Mouse (Mus musculus): Measurements from ENCODE around the gene Wnt2. TPM values are rescaled to one million over a fixed set of nuclear protein-coding genes. Genes with fewer than 3 reads are reported as not detected.

Wnt2 gene
- polyA plus RNA-seq, 1 experiment = 1.3 TPM

- no peak for TF ChIP-seq POLR2A (IDR thresholded peaks at IDR 0.05; ENCODE audit: low read depth, low read length)
- TF ChIP-seq CTCF (IDR thresholded peaks at IDR 0.05; ENCODE audit: extremely low read depth, insufficient read depth, insufficient read length, insufficient replicate concordance) = no peak
- Histone ChIP-seq H3K27ac (ENCODE audit: insufficient read depth, low read length) (no peak overlapping the region), H3K4me3 (ENCODE audit: extremely low read depth, insufficient read depth, insufficient read length) (no peak overlapping the region), H3K36me3 (ENCODE audit: control insufficient read depth, insufficient read depth, low read length) (no peaks in the 10 kb centered on the region), H3K27me3 (ENCODE audit: control insufficient read depth, insufficient read depth, low read length) (no peaks in the 10 kb centered on the region), H3K4me1 (ENCODE audit: control insufficient read depth, insufficient read depth, insufficient read length) (no peaks in the 10 kb centered on the region)
- no peak for DNase-seq (ENCODE audit: low read depth in 1 of 2, low spot score in 2 of 2)
- WGBS = 81% methylated on average over 5 of the region's 5 CpGs
These were observed 12.8 kb upstream of the Wnt2 start for GRCm38 (mm10) chr6:18043172-18043571.

GRCm38 (mm10) chr6:18032271-18032670 lies 1.9 kb upstream of the Wnt2 start:
- Histone ChIP-seq H3K27ac (ENCODE audit: insufficient read depth, low read length) (no peak overlapping the region), H3K4me3 (ENCODE audit: extremely low read depth, insufficient read depth, insufficient read length) (no peak overlapping the region), H3K36me3 (ENCODE audit: control insufficient read depth, insufficient read depth, low read length) (no peaks in the 10 kb centered on the region), H3K4me1 (ENCODE audit: control insufficient read depth, insufficient read depth, insufficient read length) (no peaks in the 10 kb centered on the region), H3K27me3 (ENCODE audit: control insufficient read depth, insufficient read depth, low read length) (no peaks in the 10 kb centered on the region)
- WGBS = 41% methylated on average over 6 of the region's 6 CpGs
- no peak for DNase-seq (ENCODE audit: low read depth in 1 of 2, low spot score in 2 of 2)
- TF ChIP-seq POLR2A (IDR thresholded peaks at IDR 0.05; ENCODE audit: low read depth, low read length) (no peak), CTCF (IDR thresholded peaks at IDR 0.05; ENCODE audit: extremely low read depth, insufficient read depth, insufficient read length, insufficient replicate concordance) (no peak)

- TF ChIP-seq POLR2A (IDR thresholded peaks at IDR 0.05; ENCODE audit: low read depth, low read length) = no peak
- no peak for TF ChIP-seq CTCF (IDR thresholded peaks at IDR 0.05; ENCODE audit: extremely low read depth, insufficient read depth, insufficient read length, insufficient replicate concordance)
- no peak overlapping the region for H3K27ac ChIP-seq (ENCODE audit: insufficient read depth, low read length)
- no peak overlapping the region; the same call in 1 of the 2 replicates for H3K4me3 ChIP-seq (ENCODE audit: extremely low read depth, insufficient read depth, insufficient read length)
- H3K27me3 ChIP-seq (ENCODE audit: control insufficient read depth, insufficient read depth, low read length) = no peaks in the 10 kb centered on the region
- DNase-seq (ENCODE audit: low read depth in 1 of 2, low spot score in 2 of 2) = no peak
- H3K4me1 ChIP-seq (ENCODE audit: control insufficient read depth, insufficient read depth, insufficient read length) = no peaks in the 10 kb centered on the region
- 5% methylated on average over 29 of the region's 29 CpGs for WGBS
- no peaks in the 10 kb centered on the region for H3K36me3 ChIP-seq (ENCODE audit: control insufficient read depth, insufficient read depth, low read length)
These were observed 1.2 kb upstream of the Wnt2 start for GRCm38 (mm10) chr6:18031509-18032010.

- H3K4me1 ChIP-seq (ENCODE audit: control insufficient read depth, insufficient read depth, insufficient read length) = no peaks in the 10 kb centered on the region
- no peak overlapping the region; the same call in 1 of the 2 replicates for H3K4me3 ChIP-seq (ENCODE audit: extremely low read depth, insufficient read depth, insufficient read length)
- no peak overlapping the region for H3K27ac ChIP-seq (ENCODE audit: insufficient read depth, low read length)
- TF ChIP-seq POLR2A (IDR thresholded peaks at IDR 0.05; ENCODE audit: low read depth, low read length) (no peak), CTCF (IDR thresholded peaks at IDR 0.05; ENCODE audit: extremely low read depth, insufficient read depth, insufficient read length, insufficient replicate concordance) (no peak)
- H3K36me3 ChIP-seq (ENCODE audit: control insufficient read depth, insufficient read depth, low read length) = no peaks in the 10 kb centered on the region
- 12% methylated on average over 12 of the region's 12 CpGs for WGBS
- DNase-seq (ENCODE audit: low read depth in 1 of 2, low spot score in 2 of 2) = no peak
- H3K27me3 ChIP-seq (ENCODE audit: control insufficient read depth, insufficient read depth, low read length) = no peaks in the 10 kb centered on the region
These were observed 603 bp upstream of the Wnt2 start for GRCm38 (mm10) chr6:18030868-18031508.

GRCm38 (mm10) chr6:18024133-18024794 lies 6.1 kb downstream of the Wnt2 start:
- no peaks in the 10 kb centered on the region for H3K4me1 ChIP-seq (ENCODE audit: control insufficient read depth, insufficient read depth, insufficient read length)
- no peaks in the 10 kb centered on the region for H3K27me3 ChIP-seq (ENCODE audit: control insufficient read depth, insufficient read depth, low read length)
- no peak overlapping the region for H3K4me3 ChIP-seq (ENCODE audit: extremely low read depth, insufficient read depth, insufficient read length)
- 89% methylated on average over 8 of the region's 8 CpGs for WGBS
- H3K36me3 ChIP-seq (ENCODE audit: control insufficient read depth, insufficient read depth, low read length) = no peaks in the 10 kb centered on the region
- TF ChIP-seq CTCF (IDR thresholded peaks at IDR 0.05; ENCODE audit: extremely low read depth, insufficient read depth, insufficient read length, insufficient replicate concordance) (no peak), POLR2A (IDR thresholded peaks at IDR 0.05; ENCODE audit: low read depth, low read length) (no peak)
- no peak overlapping the region for H3K27ac ChIP-seq (ENCODE audit: insufficient read depth, low read length)
- no peak for DNase-seq (ENCODE audit: low read depth in 1 of 2, low spot score in 2 of 2)

- Histone ChIP-seq H3K36me3 (ENCODE audit: control insufficient read depth, insufficient read depth, low read length) (no peaks in the 10 kb centered on the region), H3K27me3 (ENCODE audit: control insufficient read depth, insufficient read depth, low read length) (no peaks in the 10 kb centered on the region), H3K4me3 (ENCODE audit: extremely low read depth, insufficient read depth, insufficient read length) (no peak overlapping the region), H3K27ac (ENCODE audit: insufficient read depth, low read length) (no peak overlapping the region), H3K4me1 (ENCODE audit: control insufficient read depth, insufficient read depth, insufficient read length) (no peaks in the 10 kb centered on the region)
- DNase-seq (ENCODE audit: low read depth in 1 of 2, low spot score in 2 of 2) = no peak
- WGBS = 83% methylated on average over 7 of the region's 7 CpGs
- TF ChIP-seq CTCF (IDR thresholded peaks at IDR 0.05; ENCODE audit: extremely low read depth, insufficient read depth, insufficient read length, insufficient replicate concordance) (no peak), POLR2A (IDR thresholded peaks at IDR 0.05; ENCODE audit: low read depth, low read length) (no peak)
These were observed 17.0 kb downstream of the Wnt2 start for GRCm38 (mm10) chr6:18013346-18013745.

GRCm38 (mm10) chr6:18007356-18007755 lies 23.0 kb downstream of the Wnt2 start:
- H3K27me3 ChIP-seq (ENCODE audit: control insufficient read depth, insufficient read depth, low read length) = no peaks in the 10 kb centered on the region
- 76% methylated on average over 3 of the region's 3 CpGs for WGBS
- no peak overlapping the region for H3K4me3 ChIP-seq (ENCODE audit: extremely low read depth, insufficient read depth, insufficient read length)
- no peak for DNase-seq (ENCODE audit: low read depth in 1 of 2, low spot score in 2 of 2)
- H3K4me1 ChIP-seq (ENCODE audit: control insufficient read depth, insufficient read depth, insufficient read length) = no peaks in the 10 kb centered on the region
- no peaks in the 10 kb centered on the region for H3K36me3 ChIP-seq (ENCODE audit: control insufficient read depth, insufficient read depth, low read length)
- TF ChIP-seq CTCF (IDR thresholded peaks at IDR 0.05; ENCODE audit: extremely low read depth, insufficient read depth, insufficient read length, insufficient replicate concordance) = no peak
- TF ChIP-seq POLR2A (IDR thresholded peaks at IDR 0.05; ENCODE audit: low read depth, low read length) = no peak
- no peak overlapping the region for H3K27ac ChIP-seq (ENCODE audit: insufficient read depth, low read length)
